Mouse (Mus musculus): ENCODE measurements around the gene Rs1. TPM values are rescaled to one million over a fixed set of nuclear protein-coding genes. Genes with fewer than 3 reads are reported as not detected.
"Not testable (repeated sequence)": the region's sequence is repeated elsewhere in the genome, so short reads cannot be mapped to it uniquely, and the experiment has no call there.

The Rs1 gene
- 0.04 TPM in 1 of 2 replicates, not detected in the other for polyA plus RNA-seq (2012; rRNA removed)

GRCm38 (mm10) chrX:160767713-160768112, at the start of gene Rs1:
Gene Rs1, plus strand, starts transcription at chrX:160768013.
- no peak for DNase-seq (ENCODE audit: low read depth)
- no peak for TF ChIP-seq POLR2A (IDR thresholded peaks at IDR 0.05; ENCODE audit: borderline replicate concordance, extremely low read depth, insufficient read depth, insufficient read length, poor library complexity, severe bottlenecking)
- no peak for TF ChIP-seq CTCF (IDR thresholded peaks at IDR 0.05; ENCODE audit: borderline replicate concordance, extremely low read depth, insufficient read depth, insufficient read length)

GRCm38 (mm10) chrX:160735650-160736049, 32.2 kb upstream of the Rs1 start, which contains the start of gene Ppef1:
Gene Ppef1, minus strand, starts transcription at chrX:160735765.
- DNase-seq (ENCODE audit: low read depth): no peak
- no peak for TF ChIP-seq CTCF (IDR thresholded peaks at IDR 0.05; ENCODE audit: borderline replicate concordance, extremely low read depth, insufficient read depth, insufficient read length)
- TF ChIP-seq POLR2A (IDR thresholded peaks at IDR 0.05; ENCODE audit: borderline replicate concordance, extremely low read depth, insufficient read depth, insufficient read length, poor library complexity, severe bottlenecking): no peak

GRCm38 (mm10) chrX:160745399-160745798, 22.4 kb upstream of the Rs1 start:
- DNase-seq (ENCODE audit: low read depth): no peak
- no peak for TF ChIP-seq CTCF (IDR thresholded peaks at IDR 0.05; ENCODE audit: borderline replicate concordance, extremely low read depth, insufficient read depth, insufficient read length)
- TF ChIP-seq POLR2A (IDR thresholded peaks at IDR 0.05; ENCODE audit: borderline replicate concordance, extremely low read depth, insufficient read depth, insufficient read length, poor library complexity, severe bottlenecking): no peak

- no peak for DNase-seq (ENCODE audit: low read depth)
- TF ChIP-seq CTCF (IDR thresholded peaks at IDR 0.05; ENCODE audit: borderline replicate concordance, extremely low read depth, insufficient read depth, insufficient read length) (no peak), POLR2A (IDR thresholded peaks at IDR 0.05; ENCODE audit: borderline replicate concordance, extremely low read depth, insufficient read depth, insufficient read length, poor library complexity, severe bottlenecking) (no peak)
Observed at GRCm38 (mm10) chrX:160748653-160749052, 19.2 kb upstream of the Rs1 start.

- DNase-seq (ENCODE audit: low read depth): no peak
Observed at GRCm38 (mm10) chrX:160750808-160751207, 17.0 kb upstream of the Rs1 start.

GRCm38 (mm10) chrX:160765389-160766232, 2.2 kb upstream of the Rs1 start:
- peak; percentile 89 for DNase-seq (ENCODE audit: low read depth)
- TF ChIP-seq POLR2A (IDR thresholded peaks at IDR 0.05; ENCODE audit: borderline replicate concordance, extremely low read depth, insufficient read depth, insufficient read length, poor library complexity, severe bottlenecking) (no peak), CTCF (IDR thresholded peaks at IDR 0.05; ENCODE audit: borderline replicate concordance, extremely low read depth, insufficient read depth, insufficient read length) (no peak)

More at GRCm38 (mm10) chrX:160750808-160751207, 17.0 kb upstream of the Rs1 start:
- TF ChIP-seq CTCF (IDR thresholded peaks at IDR 0.05; ENCODE audit: borderline replicate concordance, extremely low read depth, insufficient read depth, insufficient read length) (no peak), POLR2A (IDR thresholded peaks at IDR 0.05; ENCODE audit: borderline replicate concordance, extremely low read depth, insufficient read depth, insufficient read length, poor library complexity, severe bottlenecking) (no peak)

- peak; percentile 70 for DNase-seq (ENCODE audit: low read depth)
- no peak for TF ChIP-seq POLR2A (IDR thresholded peaks at IDR 0.05; ENCODE audit: borderline replicate concordance, extremely low read depth, insufficient read depth, insufficient read length, poor library complexity, severe bottlenecking)
- no peak for TF ChIP-seq CTCF (IDR thresholded peaks at IDR 0.05; ENCODE audit: borderline replicate concordance, extremely low read depth, insufficient read depth, insufficient read length)
Observed at GRCm38 (mm10) chrX:160766233-160766616, 1.6 kb upstream of the Rs1 start.

GRCm38 (mm10) chrX:160769622-160770021, 1.8 kb downstream of the Rs1 start:
- not testable (repeated sequence) for DNase-seq (ENCODE audit: low read depth)

- peak; percentile 35 for DNase-seq (ENCODE audit: low read depth)
- TF ChIP-seq POLR2A (IDR thresholded peaks at IDR 0.05; ENCODE audit: borderline replicate concordance, extremely low read depth, insufficient read depth, insufficient read length, poor library complexity, severe bottlenecking) (no peak), CTCF (IDR thresholded peaks at IDR 0.05; ENCODE audit: borderline replicate concordance, extremely low read depth, insufficient read depth, insufficient read length) (no peak)
Observed at GRCm38 (mm10) chrX:160773033-160773432, 5.2 kb downstream of the Rs1 start.

- TF ChIP-seq POLR2A (IDR thresholded peaks at IDR 0.05; ENCODE audit: borderline replicate concordance, extremely low read depth, insufficient read depth, insufficient read length, poor library complexity, severe bottlenecking): no peak
Observed at GRCm38 (mm10) chrX:160782276-160782675, 14.5 kb downstream of the Rs1 start.

GRCm38 (mm10) chrX:160794920-160795319, 27.1 kb downstream of the Rs1 start:
- TF ChIP-seq CTCF (IDR thresholded peaks at IDR 0.05; ENCODE audit: borderline replicate concordance, extremely low read depth, insufficient read depth, insufficient read length) (no peak), POLR2A (IDR thresholded peaks at IDR 0.05; ENCODE audit: borderline replicate concordance, extremely low read depth, insufficient read depth, insufficient read length, poor library complexity, severe bottlenecking) (no peak)
- peak; percentile 40 for DNase-seq (ENCODE audit: low read depth)

More at GRCm38 (mm10) chrX:160782276-160782675, 14.5 kb downstream of the Rs1 start:
- no peak for DNase-seq (ENCODE audit: low read depth)
